Mouse (Mus musculus) forebrain, embryonic 16.5 days (tissue): ENCODE data around the gene Jag2. TPM values are rescaled to one million over a fixed set of nuclear protein-coding genes. Genes with fewer than 3 reads are reported as not detected.

Source experiments
- ATAC-seq: fragments of 200-750 bp; cut with Nextera tagmentation; 2 replicates; pipeline ENCODE4 v1.8.0; 2017; ENCODE audit warnings: mild to moderate bottlenecking, moderate library complexity
- H3K27ac ChIP-seq: fragments of 300-500 bp; sonication (generic); 2 replicates; pipeline ENCODE4 v1.5.1; 2014; ENCODE audit warnings: low read length, control low read depth
- H3K27me3 ChIP-seq: fragments of 300-500 bp; sonication (generic); replicated peaks from 2 replicates; pipeline ENCODE4 v1.6.1; 2014; ENCODE audit warnings: low read length; ENCODE audit not compliant: control insufficient read depth, insufficient read depth
- H3K36me3 ChIP-seq: fragments of 300-500 bp; sonication (generic); 2 replicates; pipeline ENCODE4 v1.6.1; 2014; ENCODE audit not compliant: control insufficient read depth, insufficient read depth
- H3K4me1 ChIP-seq: fragments of 300-500 bp; sonication (generic); replicated peaks from 2 replicates; pipeline ENCODE4 v1.6.1; 2014; ENCODE audit warnings: low read length; ENCODE audit not compliant: control insufficient read depth, insufficient read depth
- H3K4me2 ChIP-seq: fragments of 300-500 bp; sonication (generic); 2 replicates; pipeline ENCODE4 v1.6.1; 2014; ENCODE audit warnings: mild to moderate bottlenecking, low read length, control low read depth
- H3K4me3 ChIP-seq: fragments of 300-500 bp; sonication (generic); replicated peaks from 2 replicates; pipeline ENCODE4 v1.5.1; 2014; ENCODE audit warnings: mild to moderate bottlenecking, low read length, control low read depth
- H3K9ac ChIP-seq: fragments of 300-500 bp; sonication (generic); replicated peaks from 2 replicates; pipeline ENCODE4 v1.6.1; 2014; ENCODE audit warnings: low read depth, low read length, control low read depth
- H3K9me3 ChIP-seq: fragments of 300-500 bp; sonication (generic); 2 replicates; pipeline ENCODE4 v1.6.1; 2016; ENCODE audit warnings: low read length; ENCODE audit not compliant: control insufficient read depth
- WGBS: fragments of 180-500 bp; shearing (Covaris S2); extraction: QIAGEN DNeasy Blood & Tissue Kit; methylation state at CpG from one replicate; pipeline ENCODE4 v1.1.7; 2014; 5-methylcytosine and 5-hydroxymethylcytosine counted together
- polyA plus RNA-seq: library from polyadenylated mRNA; unstranded; fragments of >200 nt; fragmentation: Nextera tagmentation; extraction: Ambion mirVana; gene quantifications from 2 replicates; pipeline ENCODE4 v1.2.1, GENCODE M21; 2015

Gene Jag2
- polyA plus RNA-seq, 1 experiment from 2014 or later = 10.7 TPM

DNA sequence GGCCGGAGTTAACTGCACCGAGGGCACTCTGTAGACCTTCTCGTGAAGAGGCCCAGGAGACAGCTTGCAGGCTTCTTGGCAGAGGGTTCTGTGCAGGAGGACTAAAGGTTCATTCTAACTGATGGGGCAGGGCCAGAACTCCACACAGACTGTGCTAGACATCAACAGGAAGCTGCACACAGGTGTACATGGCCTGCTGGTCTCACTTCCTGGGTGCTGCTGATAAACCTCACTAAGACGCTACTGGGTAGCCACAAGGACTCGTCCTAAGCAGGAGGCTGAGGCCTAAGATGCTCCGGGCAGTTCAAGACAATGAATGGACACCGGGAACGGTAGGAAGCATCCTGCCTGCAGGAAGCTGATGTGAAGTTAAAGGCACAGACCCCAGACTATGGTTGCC lies 29.8 kb upstream of the Jag2 start:
- H3K36me3 ChIP-seq = peaks cover 39% of the 10 kb centered on the region
- no peak for ATAC-seq
- WGBS = 84% methylated on average over 8 of the region's 8 CpGs

GRCm38 (mm10) chr12:112958303-112958702 lies 28.7 kb upstream of the Jag2 start:
- 37% methylated on average over 4 of the region's 4 CpGs for WGBS
- H3K4me3 ChIP-seq = no peak overlapping the region
- H3K36me3 ChIP-seq = peaks cover 29% of the 10 kb centered on the region
- H3K27ac ChIP-seq = no peak overlapping the region
- H3K4me1 ChIP-seq = no peaks in the 10 kb centered on the region
- H3K4me2 ChIP-seq = no peak overlapping the region
- H3K27me3 ChIP-seq = no peaks in the 10 kb centered on the region
- H3K9ac ChIP-seq = no peak overlapping the region
- no peak for ATAC-seq
- H3K9me3 ChIP-seq = no peaks in the 10 kb centered on the region

More for the DNA sequence above, 29.8 kb upstream of the Jag2 start:
- no peaks in the 10 kb centered on the region for H3K4me1 ChIP-seq
- no peak overlapping the region for H3K4me2 ChIP-seq
- H3K4me3 ChIP-seq = no peak overlapping the region
- H3K27me3 ChIP-seq = no peaks in the 10 kb centered on the region
- no peak overlapping the region for H3K27ac ChIP-seq
- no peak overlapping the region for H3K9ac ChIP-seq
- no peaks in the 10 kb centered on the region for H3K9me3 ChIP-seq

DNA sequence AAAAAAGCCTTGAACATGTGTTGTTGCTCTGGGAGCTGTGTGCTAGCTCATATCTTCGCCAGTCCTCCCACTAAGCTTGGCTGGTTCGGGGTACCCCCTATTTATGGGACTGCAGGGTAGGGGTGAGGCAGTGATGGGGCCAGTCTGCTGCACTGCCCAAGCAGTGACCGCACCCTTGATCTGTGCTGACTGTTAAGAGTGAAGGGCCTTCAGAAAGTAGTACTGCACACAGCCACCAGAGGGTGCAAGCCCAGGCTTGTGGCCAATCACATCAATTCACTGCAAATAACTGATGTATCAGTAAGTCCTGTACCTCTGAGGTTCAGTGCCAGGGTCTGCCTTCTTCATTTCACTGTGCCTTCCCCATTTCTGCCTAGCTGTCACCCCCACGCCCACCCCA lies 26.2 kb upstream of the Jag2 start:
- peaks cover 14% of the 10 kb centered on the region for H3K36me3 ChIP-seq
- no peaks in the 10 kb centered on the region for H3K9me3 ChIP-seq
- no peak overlapping the region for H3K27ac ChIP-seq
- no peaks in the 10 kb centered on the region for H3K27me3 ChIP-seq
- H3K4me3 ChIP-seq = no peak overlapping the region
- ATAC-seq = peak; percentile 18
- no peak overlapping the region for H3K9ac ChIP-seq
- WGBS = 33% methylated on average over 4 of the region's 4 CpGs
- H3K4me2 ChIP-seq = no peak overlapping the region
- H3K4me1 ChIP-seq = peaks cover 4% of the 10 kb centered on the region

- Histone ChIP-seq H3K9me3 (no peaks in the 10 kb centered on the region), H3K36me3 (no peaks in the 10 kb centered on the region), H3K4me1 (peaks cover 16% of the 10 kb centered on the region), H3K27me3 (no peaks in the 10 kb centered on the region), H3K4me3 (no peak overlapping the region), H3K4me2 (no peak overlapping the region), H3K27ac (no peak overlapping the region), H3K9ac (no peak overlapping the region)
- WGBS = 79% methylated on average over 3 of the region's 3 CpGs
- ATAC-seq = no peak
Observed at GRCm38 (mm10) chr12:112952926-112953565, 23.5 kb upstream of the Jag2 start.

- no peak for ATAC-seq
- H3K4me3 ChIP-seq = no peak overlapping the region
- H3K9ac ChIP-seq = no peak overlapping the region
- no peaks in the 10 kb centered on the region for H3K27me3 ChIP-seq
- no peaks in the 10 kb centered on the region for H3K9me3 ChIP-seq
- no peaks in the 10 kb centered on the region for H3K36me3 ChIP-seq
- no peak overlapping the region for H3K4me2 ChIP-seq
- peaks cover 16% of the 10 kb centered on the region for H3K4me1 ChIP-seq
- WGBS = 79% methylated on average over 8 of the region's 8 CpGs
- no peak overlapping the region for H3K27ac ChIP-seq
Observed at GRCm38 (mm10) chr12:112952433-112952832, 22.9 kb upstream of the Jag2 start.

GRCm38 (mm10) chr12:112951150-112951842 lies 21.7 kb upstream of the Jag2 start:
- H3K4me1 ChIP-seq = peaks cover 16% of the 10 kb centered on the region
- H3K4me3 ChIP-seq = no peak overlapping the region
- H3K27ac ChIP-seq = peak overlapping the region; percentile 87
- H3K9ac ChIP-seq = peak overlapping the region; percentile 90; the same call in 1 of the 2 replicates
- H3K27me3 ChIP-seq = no peaks in the 10 kb centered on the region
- H3K4me2 ChIP-seq = peak overlapping the region; percentile 93; the same call in 1 of the 2 replicates
- ATAC-seq = no peak
- 24% methylated on average over 7 of the region's 7 CpGs for WGBS
- no peaks in the 10 kb centered on the region for H3K9me3 ChIP-seq
- H3K36me3 ChIP-seq = no peaks in the 10 kb centered on the region

- peak overlapping the region; percentile 72 for H3K4me3 ChIP-seq
- peaks cover 16% of the 10 kb centered on the region for H3K4me1 ChIP-seq
- H3K27me3 ChIP-seq = no peaks in the 10 kb centered on the region
- 3% methylated on average over 6 of the region's 6 CpGs for WGBS
- H3K36me3 ChIP-seq = no peaks in the 10 kb centered on the region
- H3K9me3 ChIP-seq = no peaks in the 10 kb centered on the region
- H3K9ac ChIP-seq = peak overlapping the region; percentile 90
- H3K4me2 ChIP-seq = peak overlapping the region; percentile 93
- peak overlapping the region; percentile 87 for H3K27ac ChIP-seq
- ATAC-seq = peak; percentile 29
Observed at GRCm38 (mm10) chr12:112950761-112951129, 21.2 kb upstream of the Jag2 start.

DNA sequence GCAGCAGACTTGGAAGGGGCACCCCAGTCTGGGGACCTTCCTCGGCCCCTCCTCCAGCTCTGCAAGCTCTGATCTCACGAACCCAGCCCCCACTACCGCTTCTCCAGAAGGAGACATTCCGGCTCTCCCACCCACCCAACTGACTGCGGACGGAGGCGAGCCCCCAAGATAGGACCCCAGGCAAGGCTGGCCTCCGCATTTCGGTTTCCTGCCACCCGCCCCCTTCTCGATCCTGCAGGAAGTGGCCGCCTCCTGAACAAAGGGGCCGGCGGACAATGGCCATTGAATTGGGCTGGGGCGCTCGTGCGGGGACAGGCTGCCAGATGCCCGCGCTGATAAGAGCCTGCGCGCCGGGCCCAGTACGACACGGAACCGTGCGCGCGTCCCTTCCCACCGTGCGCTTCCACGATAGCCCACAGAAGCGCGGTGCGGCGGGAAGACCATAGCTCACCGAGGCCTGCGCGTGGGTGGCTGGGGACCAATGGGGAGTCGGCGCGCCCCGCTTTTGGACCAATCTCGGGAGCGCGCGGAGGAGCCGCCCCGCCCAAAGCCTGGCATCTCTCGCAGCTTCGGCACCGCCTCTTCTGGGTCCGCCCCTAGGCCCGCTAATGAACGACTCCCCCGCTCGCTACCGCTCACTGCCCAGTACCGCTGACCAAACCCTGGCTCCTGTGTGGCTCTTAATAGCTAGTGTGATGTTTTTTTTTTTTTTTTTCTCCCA lies 20.6 kb upstream of the Jag2 start:
- peak overlapping the region; percentile 72 for H3K4me3 ChIP-seq
- peaks cover 16% of the 10 kb centered on the region for H3K4me1 ChIP-seq
- H3K27me3 ChIP-seq = no peaks in the 10 kb centered on the region
- H3K9ac ChIP-seq = peak overlapping the region; percentile 90
- no peaks in the 10 kb centered on the region for H3K9me3 ChIP-seq
- peak overlapping the region; percentile 93 for H3K4me2 ChIP-seq
- peak; percentile 92 for ATAC-seq
- H3K27ac ChIP-seq = peak overlapping the region; percentile 87
- no peaks in the 10 kb centered on the region for H3K36me3 ChIP-seq
- under 1% methylated on average over 58 of the region's 58 CpGs for WGBS

DNA sequence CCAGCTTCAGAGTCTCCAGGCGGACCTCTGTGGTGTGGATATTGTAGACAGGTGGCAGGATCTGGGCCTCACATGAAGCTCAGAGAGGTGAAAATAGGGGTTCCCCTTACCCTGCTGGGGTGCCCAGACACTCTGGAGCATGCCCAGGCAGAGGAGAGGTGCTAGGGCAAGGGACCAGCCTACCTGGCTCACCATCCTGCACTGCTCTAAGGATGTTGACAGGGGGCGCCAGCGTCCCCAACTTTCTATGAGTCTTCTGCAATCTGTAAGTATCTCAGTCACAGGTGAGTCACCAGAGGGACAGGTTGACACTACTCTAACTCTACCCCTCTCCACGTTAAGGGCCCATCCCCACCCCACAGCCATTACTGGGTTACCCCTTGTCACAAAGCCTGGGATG lies 17.7 kb upstream of the Jag2 start:
- no peak for ATAC-seq
- no peak overlapping the region for H3K27ac ChIP-seq
- H3K4me3 ChIP-seq = no peak overlapping the region
- no peaks in the 10 kb centered on the region for H3K27me3 ChIP-seq
- H3K4me2 ChIP-seq = no peak overlapping the region
- peaks cover 18% of the 10 kb centered on the region for H3K4me1 ChIP-seq
- H3K9me3 ChIP-seq = no peaks in the 10 kb centered on the region
- no peaks in the 10 kb centered on the region for H3K36me3 ChIP-seq
- WGBS = 28% methylated on average over 4 of the region's 4 CpGs
- no peak overlapping the region for H3K9ac ChIP-seq
